ENCODE assay signal across 19 mouse cellular contexts in genomic region chr5:46083293-46083692, GRCm38 (mm10).
DNase-seq lines count a peak whose midpoint lies in the region; ATAC-seq and TF ChIP-seq lines count a peak whose summit lies in the region.
"Had no signal": no experiment of that assay in that cellular context is flagged by ENCODE, and none has a peak within 500 bp of the region (broad histone marks: within the 10 kb centered on the region; RNA-seq: fewer than 3 reads in every experiment).

No protein-coding gene starts in this region.

- no peak overlapping the region for H3K9ac ChIP-seq in kidney, embryonic 16.5 days (replicated peaks; ENCODE audit: low read length)
- H3K9ac ChIP-seq in intestine, embryonic 15.5 days = no peak overlapping the region
- no peak overlapping the region for H3K9ac ChIP-seq in intestine, postnatal 0 days (ENCODE audit: low read depth, low read length)
- H3K9ac ChIP-seq: embryonic facial prominence, embryonic 12.5 days; forebrain, embryonic 13.5 days; forebrain, embryonic 15.5 days; forebrain, postnatal 0 days had no signal

- no peaks in the 10 kb centered on the region for H3K9me3 ChIP-seq in kidney, embryonic 16.5 days (ENCODE audit: low read length)
- H3K9me3 ChIP-seq in intestine, embryonic 15.5 days = no peaks in the 10 kb centered on the region
- H3K9me3 ChIP-seq in intestine, postnatal 0 days (ENCODE audit: control insufficient read depth) = no peaks in the 10 kb centered on the region
- H3K9me3 ChIP-seq: embryonic facial prominence, embryonic 10.5 days; embryonic facial prominence, embryonic 12.5 days; forebrain, embryonic 13.5 days; forebrain, embryonic 15.5 days had no signal

- TF ChIP-seq CTCF in intestine, postnatal 0 days (IDR thresholded peaks at IDR 0.05; ENCODE audit: low read depth) = no peak

- no peak for DNase-seq in kidney, postnatal 14 days
- DNase-seq in hindlimb bud, embryonic 11.5 days (ENCODE audit: extremely low spot score, low read depth, low spot score) = peak; percentile 14
- DNase-seq in adipocyte (ENCODE audit: low spot score) = no peak
- no peak for DNase-seq in frontal cortex, postnatal 10 days (ENCODE audit: low spot score in 2 of 2)
- DNase-seq: adrenal gland, adult 8-10 months; adrenal gland, postnatal 14 days; adrenal gland, postnatal 36 days; cerebellum, adult 11-12 months; cerebellum, adult 2 months; cerebellum, postnatal 25 days; forebrain, postnatal 0 days had no signal

- peak; percentile 78; the same call in 1 of the 2 replicates for ATAC-seq in kidney, embryonic 16.5 days (ENCODE audit: low FRiP score, low TSS enrichment)
- ATAC-seq in intestine, embryonic 15.5 days = peak; percentile 95
- peak; percentile 97 for ATAC-seq in intestine, postnatal 0 days
- ATAC-seq in monocyte, adult 5-6 weeks (replicated peaks; ENCODE audit: insufficient number of reproducible peaks, low FRiP score, low TSS enrichment, poor library complexity, severe bottlenecking) = no peak
- ATAC-seq: forebrain, embryonic 13.5 days; forebrain, embryonic 15.5 days; forebrain, postnatal 0 days had no signal

- H3K4me1 ChIP-seq in kidney, embryonic 16.5 days (ENCODE audit: insufficient read depth, low read length) = 0 out of 2 replicates have a peak, but pooled peaks cover 5% of the 10 kb centered on the region
- H3K4me1 ChIP-seq in intestine, embryonic 15.5 days (replicated peaks) = no peaks in the 10 kb centered on the region
- no peaks in the 10 kb centered on the region for H3K4me1 ChIP-seq in intestine, postnatal 0 days (replicated peaks; ENCODE audit: control insufficient read depth, insufficient read depth, low read length)
- H3K4me1 ChIP-seq: embryonic facial prominence, embryonic 10.5 days; embryonic facial prominence, embryonic 12.5 days; forebrain, embryonic 13.5 days; forebrain, embryonic 15.5 days had no signal

- no peak overlapping the region for H3K4me3 ChIP-seq in kidney, embryonic 16.5 days (ENCODE audit: low read length)
- H3K4me3 ChIP-seq in intestine, embryonic 15.5 days (replicated peaks) = no peak overlapping the region
- no peak overlapping the region for H3K4me3 ChIP-seq in intestine, postnatal 0 days (ENCODE audit: low read depth, low read length)
- H3K4me3 ChIP-seq: embryonic facial prominence, embryonic 10.5 days; embryonic facial prominence, embryonic 12.5 days; forebrain, embryonic 13.5 days; forebrain, embryonic 15.5 days had no signal

- H3K27me3 ChIP-seq in kidney, embryonic 16.5 days (ENCODE audit: insufficient read depth, low read length) = no peaks in the 10 kb centered on the region
- H3K27me3 ChIP-seq in intestine, embryonic 15.5 days (replicated peaks) = no peaks in the 10 kb centered on the region
- no peaks in the 10 kb centered on the region for H3K27me3 ChIP-seq in intestine, postnatal 0 days (replicated peaks; ENCODE audit: control insufficient read depth, insufficient read depth, low read length)
- H3K27me3 ChIP-seq: embryonic facial prominence, embryonic 12.5 days; forebrain, embryonic 13.5 days; forebrain, embryonic 15.5 days had no signal

- 43% methylated on average over 2 of the region's 2 CpGs for WGBS in kidney, embryonic 16.5 days
- 62% methylated on average over 2 of the region's 2 CpGs for WGBS in intestine, embryonic 15.5 days
- WGBS in intestine, postnatal 0 days = 40% methylated on average over 2 of the region's 2 CpGs

- no peak overlapping the region for H3K27ac ChIP-seq in kidney, embryonic 16.5 days (ENCODE audit: low read length)
- 0 out of 2 replicates have a peak overlapping the region, but pooled peaks have one; percentile 27 for H3K27ac ChIP-seq in intestine, embryonic 15.5 days
- 0 out of 2 replicates have a peak overlapping the region, but pooled peaks have one; percentile 46 for H3K27ac ChIP-seq in intestine, postnatal 0 days (ENCODE audit: low read depth, low read length)
- H3K27ac ChIP-seq: embryonic facial prominence, embryonic 10.5 days; embryonic facial prominence, embryonic 12.5 days; forebrain, embryonic 13.5 days; forebrain, embryonic 15.5 days had no signal

- H3K4me2 ChIP-seq in kidney, embryonic 16.5 days (replicated peaks; ENCODE audit: low read depth, low read length) = no peak overlapping the region
- H3K4me2 ChIP-seq in intestine, embryonic 15.5 days (replicated peaks) = no peak overlapping the region
- H3K4me2 ChIP-seq in intestine, postnatal 0 days (replicated peaks; ENCODE audit: low read depth) = no peak overlapping the region
- H3K4me2 ChIP-seq: embryonic facial prominence, embryonic 12.5 days; forebrain, embryonic 13.5 days; forebrain, embryonic 15.5 days had no signal

- H3K36me3 ChIP-seq in kidney, embryonic 16.5 days (ENCODE audit: insufficient read depth, low read length) = no peaks in the 10 kb centered on the region
- no peaks in the 10 kb centered on the region for H3K36me3 ChIP-seq in intestine, embryonic 15.5 days
- no peaks in the 10 kb centered on the region for H3K36me3 ChIP-seq in intestine, postnatal 0 days (ENCODE audit: control insufficient read depth, insufficient read depth)
- H3K36me3 ChIP-seq: embryonic facial prominence, embryonic 10.5 days; embryonic facial prominence, embryonic 12.5 days; forebrain, embryonic 15.5 days had no signal
